Mouse (Mus musculus) intestine, embryonic 14.5 days (tissue): ENCODE data around the gene Nckap5l. TPM values are rescaled to one million over a fixed set of nuclear protein-coding genes. Genes with fewer than 3 reads are reported as not detected.

ENCODE experiments used
- ATAC-seq: fragments of 200-750 bp; cut with Nextera tagmentation; replicated peaks from 2 replicates; pipeline ENCODE4 v1.8.0; 2017; ENCODE audit warnings: low read depth, moderate number of reproducible peaks, moderate TSS enrichment, moderate library complexity; ENCODE audit not compliant: low FRiP score, low TSS enrichment
- DNase-seq: peaks from one replicate; pipeline ENCODE4 v3.0.0-alpha.2; 2018; ENCODE audit warnings: low spot score
- H3K27ac ChIP-seq: fragments of 300-500 bp; sonication (generic); 2 replicates; pipeline ENCODE4 v1.5.1; 2014; ENCODE audit warnings: low read depth, mild to moderate bottlenecking, control low read depth
- H3K27me3 ChIP-seq: fragments of 300-500 bp; sonication (generic); replicated peaks from 2 replicates; pipeline ENCODE4 v1.6.1; 2014; ENCODE audit warnings: low read length, control low read depth; ENCODE audit not compliant: control insufficient read depth, insufficient read depth
- H3K36me3 ChIP-seq: fragments of 300-500 bp; sonication (generic); 2 replicates; pipeline ENCODE4 v1.6.1; 2014; ENCODE audit warnings: low read length, control low read depth; ENCODE audit not compliant: control insufficient read depth, insufficient read depth
- H3K4me1 ChIP-seq: fragments of 300-500 bp; sonication (generic); replicated peaks from 2 replicates; pipeline ENCODE4 v1.6.1; 2014; ENCODE audit warnings: low read length, control low read depth, mixed read lengths; ENCODE audit not compliant: control insufficient read depth, insufficient read depth
- H3K4me2 ChIP-seq: fragments of 300-500 bp; sonication (generic); 2 replicates; pipeline ENCODE4 v1.6.1; 2014; ENCODE audit warnings: low read length
- H3K4me3 ChIP-seq: fragments of 300-500 bp; sonication (generic); 2 replicates; pipeline ENCODE4 v1.5.1; 2014; ENCODE audit warnings: low read depth, low read length, control low read depth, mixed read lengths
- H3K9ac ChIP-seq: fragments of 300-500 bp; sonication (generic); 2 replicates; pipeline ENCODE4 v1.6.1; 2014; ENCODE audit warnings: mild to moderate bottlenecking, low read length
- H3K9me3 ChIP-seq: fragments of 300-500 bp; sonication (generic); 2 replicates; pipeline ENCODE4 v1.6.1; 2016; ENCODE audit warnings: low read length, control low read depth; ENCODE audit not compliant: control insufficient read depth
- WGBS: fragments of 180-500 bp; shearing (Covaris S2); extraction: QIAGEN DNeasy Blood & Tissue Kit; methylation state at CpG from one replicate; pipeline ENCODE4 v1.1.7; 2014; 5-methylcytosine and 5-hydroxymethylcytosine counted together
- polyA plus RNA-seq: library from polyadenylated mRNA; unstranded; fragments of >200 nt; fragmentation: Nextera tagmentation; extraction: Ambion mirVana; gene quantifications from 2 replicates; pipeline ENCODE4 v1.2.1, GENCODE M21; 2014

Gene Nckap5l
- polyA plus RNA-seq, 1 experiment from 2014 or later: 9.3 TPM

DNA sequence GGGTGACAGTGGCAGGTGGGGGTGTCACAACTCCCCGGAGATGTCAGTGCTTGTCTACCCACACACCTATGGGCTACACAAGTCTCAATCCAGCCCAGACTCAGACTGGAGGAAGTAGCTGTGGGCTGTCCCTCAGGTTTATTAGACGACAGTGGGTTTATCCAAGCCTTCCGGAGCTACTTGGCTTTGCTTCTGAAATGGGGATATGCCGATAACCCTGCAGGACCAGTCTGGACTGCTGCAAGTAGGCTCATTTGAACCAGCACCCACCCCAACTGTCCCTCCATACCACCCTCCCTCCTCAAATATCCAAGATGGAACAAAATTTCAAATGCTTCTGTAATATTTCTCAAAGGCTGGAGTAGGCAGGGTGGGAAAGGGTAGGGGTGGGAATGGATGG, 40.8 kb upstream of the Nckap5l start:
- 63% methylated on average over 4 of the region's 4 CpGs for WGBS
- H3K4me1 ChIP-seq: peaks cover 22% of the 10 kb centered on the region
- DNase-seq (no peak), ATAC-seq (no peak)
- H3K4me2 ChIP-seq: no peak overlapping the region
- H3K36me3 ChIP-seq: no peaks in the 10 kb centered on the region
- H3K9ac ChIP-seq: no peak overlapping the region
- H3K27me3 ChIP-seq: no peaks in the 10 kb centered on the region
- H3K9me3 ChIP-seq: no peaks in the 10 kb centered on the region
- no peak overlapping the region for H3K27ac ChIP-seq
- H3K4me3 ChIP-seq: no peak overlapping the region

GRCm38 (mm10) chr15:99497527-99498242, 40.1 kb upstream of the Nckap5l start:
- no peak for ATAC-seq
- no peak overlapping the region for H3K27ac ChIP-seq
- 48% methylated on average over 12 of the region's 12 CpGs for WGBS
- H3K27me3 ChIP-seq: no peaks in the 10 kb centered on the region
- H3K9me3 ChIP-seq: no peaks in the 10 kb centered on the region
- no peaks in the 10 kb centered on the region for H3K36me3 ChIP-seq
- H3K4me1 ChIP-seq: peaks cover 19% of the 10 kb centered on the region
- no peak overlapping the region for H3K4me2 ChIP-seq
- DNase-seq: no peak
- H3K4me3 ChIP-seq: no peak overlapping the region
- H3K9ac ChIP-seq: no peak overlapping the region

- Histone ChIP-seq H3K27me3 (no peaks in the 10 kb centered on the region), H3K9me3 (no peaks in the 10 kb centered on the region), H3K4me2 (no peak overlapping the region), H3K36me3 (no peaks in the 10 kb centered on the region), H3K9ac (no peak overlapping the region), H3K27ac (no peak overlapping the region), H3K4me3 (no peak overlapping the region), H3K4me1 (peaks cover 13% of the 10 kb centered on the region)
- ATAC-seq (0 out of 2 replicates have a peak, but pooled peaks have one; percentile 13), DNase-seq (peak; percentile 70)
- WGBS: 12% methylated on average over 4 of the region's 4 CpGs
Observed at GRCm38 (mm10) chr15:99497061-99497460, 39.5 kb upstream of the Nckap5l start.

DNA sequence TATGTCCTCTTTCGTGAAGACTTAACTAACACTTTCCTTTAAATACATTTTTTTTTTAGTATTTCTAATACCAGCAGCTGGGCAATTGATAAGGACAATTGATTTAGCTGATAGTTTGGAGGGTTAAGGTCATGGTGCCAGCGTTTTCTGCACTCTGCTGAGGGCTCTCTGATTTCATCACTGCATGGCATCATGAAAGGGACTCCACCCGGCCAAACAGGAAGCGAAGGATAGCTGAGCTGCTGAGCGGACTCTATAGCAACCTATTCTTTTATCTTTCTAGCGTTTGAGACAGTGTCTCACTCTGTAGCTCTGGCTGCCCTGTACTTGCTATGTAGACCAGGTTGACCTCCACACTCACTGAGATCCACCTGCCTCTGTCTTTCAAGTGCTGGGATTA, 27.2 kb upstream of the Nckap5l start:
- ATAC-seq: no peak
- WGBS: 71% methylated on average over 6 of the region's 6 CpGs

DNA sequence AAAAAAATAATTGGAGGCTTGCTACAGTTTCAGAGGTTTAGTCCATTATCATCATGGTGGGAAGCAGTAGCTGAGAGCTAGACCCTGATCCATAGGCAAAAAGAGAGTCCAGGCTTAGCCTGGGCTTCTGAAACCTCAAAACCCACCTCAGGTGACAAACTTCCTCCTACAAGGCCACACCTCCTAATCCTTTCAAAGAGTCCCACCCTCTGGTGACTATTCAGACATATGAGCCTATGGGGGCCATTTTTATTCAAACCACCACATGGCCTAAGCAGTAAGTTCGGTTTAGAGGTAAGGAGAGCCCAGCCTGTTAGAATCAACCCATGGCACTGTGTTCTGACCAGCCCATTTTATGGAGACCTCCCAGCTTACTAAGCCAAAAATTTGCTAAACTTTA, 18.3 kb upstream of the Nckap5l start:
- WGBS: 50% methylated on average over 1 of the region's 1 CpGs

More for the DNA sequence above, 27.2 kb upstream of the Nckap5l start:
- Histone ChIP-seq H3K9ac (no peak overlapping the region), H3K36me3 (no peaks in the 10 kb centered on the region), H3K9me3 (no peaks in the 10 kb centered on the region), H3K4me3 (no peak overlapping the region), H3K27ac (no peak overlapping the region), H3K27me3 (no peaks in the 10 kb centered on the region), H3K4me2 (no peak overlapping the region), H3K4me1 (no peaks in the 10 kb centered on the region)
- no peak for DNase-seq

GRCm38 (mm10) chr15:99474576-99474926, 17.0 kb upstream of the Nckap5l start, which contains the start of gene Bcdin3d:
Bcdin3d (minus strand) TSS chr15:99474730.
- H3K4me3 ChIP-seq: peak within 1 kb of the TSS; percentile 82
- DNase-seq (no peak), ATAC-seq (peak; percentile 86)
- 1% methylated on average over 26 of the region's 26 CpGs for WGBS
- peaks cover 11% of the 10 kb centered on the region; the same call in 1 of the 2 replicates for H3K36me3 ChIP-seq
- H3K9ac ChIP-seq: peak within 1 kb of the TSS; percentile 87
- H3K27ac ChIP-seq: peak within 1 kb of the TSS; percentile 96
- peaks cover 10% of the 10 kb centered on the region for H3K4me1 ChIP-seq
- no peaks in the 10 kb centered on the region for H3K9me3 ChIP-seq
- H3K27me3 ChIP-seq: no peaks in the 10 kb centered on the region
- H3K4me2 ChIP-seq: peak within 1 kb of the TSS; percentile 82

More for the DNA sequence above, 18.3 kb upstream of the Nckap5l start:
- Histone ChIP-seq H3K27me3 (no peaks in the 10 kb centered on the region), H3K9ac (no peak overlapping the region), H3K36me3 (no peaks in the 10 kb centered on the region), H3K4me2 (no peak overlapping the region), H3K4me1 (peaks cover 10% of the 10 kb centered on the region), H3K4me3 (no peak overlapping the region), H3K9me3 (no peaks in the 10 kb centered on the region), H3K27ac (no peak overlapping the region)
- DNase-seq (no peak), ATAC-seq (no peak)

DNA sequence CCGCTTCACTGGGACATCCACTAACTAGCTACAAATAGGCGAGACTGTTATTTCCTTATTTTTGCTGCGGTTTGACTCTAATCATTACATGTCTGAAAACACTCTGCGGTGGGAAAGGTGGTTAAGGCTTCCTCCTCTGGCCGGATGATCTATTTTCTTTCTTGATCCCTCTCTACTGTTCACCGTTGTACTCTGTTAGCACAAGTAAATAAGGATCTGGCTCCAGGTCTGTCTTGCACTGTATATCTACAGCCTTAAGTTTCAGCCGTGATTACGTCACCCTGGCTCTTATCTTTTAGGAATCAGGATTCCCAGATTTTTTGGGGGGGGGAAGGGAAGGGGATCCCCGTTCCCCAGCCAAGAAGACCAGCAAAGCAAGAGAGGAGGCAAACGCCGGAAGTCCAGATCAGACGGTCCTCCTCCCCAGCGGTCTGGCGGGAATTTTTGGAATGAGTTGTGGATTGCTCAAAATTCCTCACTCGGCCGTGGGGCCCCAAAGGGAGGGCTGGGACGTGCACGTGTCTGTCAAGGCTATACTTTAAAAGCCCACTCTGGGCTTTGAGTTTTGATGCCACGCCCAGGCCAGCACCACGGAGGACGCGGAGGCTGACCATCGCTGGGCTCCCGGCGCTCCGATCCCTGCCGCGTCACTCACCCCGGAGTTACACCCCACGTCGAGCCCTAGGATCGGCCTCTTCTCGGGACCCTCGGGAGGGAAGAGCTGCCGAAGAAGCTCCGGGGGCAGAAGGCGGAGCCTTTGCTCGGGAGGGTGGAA, 16.4 kb upstream of the Nckap5l start:
- Histone ChIP-seq H3K9ac (peak overlapping the region; percentile 87), H3K27me3 (no peaks in the 10 kb centered on the region), H3K4me2 (peak overlapping the region; percentile 82), H3K36me3 (peaks cover 11% of the 10 kb centered on the region; the same call in 1 of the 2 replicates), H3K4me3 (peak overlapping the region; percentile 82), H3K27ac (peak overlapping the region; percentile 96), H3K9me3 (no peaks in the 10 kb centered on the region), H3K4me1 (peaks cover 10% of the 10 kb centered on the region)
- peak; percentile 52 for ATAC-seq
- 5% methylated on average over 38 of the region's 38 CpGs for WGBS
- DNase-seq: peak; percentile 95

GRCm38 (mm10) chr15:99472972-99473371, 15.4 kb upstream of the Nckap5l start:
- H3K9ac ChIP-seq: no peak overlapping the region
- WGBS: 90% methylated on average over 7 of the region's 7 CpGs

More at GRCm38 (mm10) chr15:99472972-99473371, 15.4 kb upstream of the Nckap5l start:
- Histone ChIP-seq H3K9me3 (no peaks in the 10 kb centered on the region), H3K36me3 (peaks cover 11% of the 10 kb centered on the region; the same call in 1 of the 2 replicates), H3K4me1 (peaks cover 10% of the 10 kb centered on the region), H3K27ac (no peak overlapping the region), H3K4me3 (no peak overlapping the region), H3K4me2 (no peak overlapping the region; the same call in 1 of the 2 replicates), H3K27me3 (no peaks in the 10 kb centered on the region)
- ATAC-seq (no peak), DNase-seq (no peak)
